Mouse (Mus musculus): Measurements from ENCODE around the gene Wdr59. TPM values are rescaled to one million over a fixed set of nuclear protein-coding genes. Genes with fewer than 3 reads are reported as not detected.

Wdr59 gene
- total and polyA plus RNA-seq, 3 experiments, result 5.4 to 7.0 (median 6.9) TPM

DNA sequence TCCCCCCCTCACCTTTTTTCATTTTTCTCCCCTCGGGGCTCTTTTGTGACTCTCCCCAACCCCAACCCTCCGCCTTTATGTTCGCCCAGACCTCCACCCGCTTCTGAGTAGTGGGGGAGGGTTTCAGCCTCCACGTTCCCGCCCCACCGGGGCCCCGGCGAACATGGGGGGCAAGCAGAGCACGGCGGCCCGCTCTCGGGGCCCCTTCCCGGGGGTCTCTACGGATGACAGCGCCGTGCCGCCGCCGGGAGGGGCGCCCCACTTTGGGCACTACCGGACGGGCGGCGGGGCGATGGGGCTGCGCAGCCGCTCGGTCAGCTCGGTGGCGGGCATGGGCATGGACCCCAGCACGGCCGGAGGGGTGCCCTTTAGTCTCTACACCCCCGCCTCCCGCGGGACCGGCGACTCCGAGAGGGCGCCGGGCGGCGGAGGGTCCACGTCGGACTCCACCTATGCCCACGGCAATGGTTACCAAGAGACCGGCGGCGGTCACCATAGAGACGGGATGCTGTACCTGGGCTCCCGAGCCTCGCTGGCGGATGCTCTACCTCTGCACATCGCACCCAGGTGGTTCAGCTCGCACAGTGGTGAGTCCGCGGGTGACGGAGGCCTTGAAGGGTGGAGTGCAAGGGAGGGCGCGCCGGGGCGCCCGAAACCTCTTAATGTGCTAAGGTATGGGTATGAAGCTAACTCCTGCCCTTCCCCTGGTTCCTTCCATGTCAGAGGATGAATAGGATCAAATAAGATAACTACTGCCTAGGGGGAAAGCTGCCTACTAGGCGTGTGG lies 15.3 kb upstream of the Wdr59 start:
- peaks cover 34% of the 10 kb centered on the region for H3K36me3 ChIP-seq (ENCODE audit: control insufficient read depth, insufficient read depth, low read length)
- no peaks in the 10 kb centered on the region for H3K27me3 ChIP-seq (ENCODE audit: control insufficient read depth, insufficient read depth, low read length)
- peak overlapping the region; percentile 99 for H3K9ac ChIP-seq (ENCODE audit: low read depth, low read length)
- TF ChIP-seq CTCF (IDR thresholded peaks at IDR 0.05) (no peak), EP300 (IDR thresholded peaks at IDR 0.05; ENCODE audit: insufficient read depth, low read depth, low read length) (no peak), POLR2A (IDR thresholded peaks at IDR 0.05; ENCODE audit: insufficient read depth, low read depth, low read length) (no peak)
- peaks cover 7% of the 10 kb centered on the region; the same call in 1 of the 2 replicates for H3K79me2 ChIP-seq (replicated peaks; ENCODE audit: control insufficient read depth, insufficient read depth, low read length)
- H3K27ac ChIP-seq, result peak overlapping the region; percentile 89
- peak overlapping the region; percentile 89 for H3K4me3 ChIP-seq
- intact Hi-C loops (cut with DNase I), result loop anchor here (1.0 to 5.0 kb wide), 5 partner anchors 14 to 106 kb away; partner anchors contain the start of gene Zfp1
- DNase-seq, result peak; percentile 61 to 68
- H3K4me1 ChIP-seq (ENCODE audit: control insufficient read depth, insufficient read depth, low read length), result peaks cover 10% of the 10 kb centered on the region
- under 1% methylated on average over 64 of the region's 64 CpGs for WGBS

- peaks cover 5% of the 10 kb centered on the region; the same call in 1 of the 2 replicates for H3K79me2 ChIP-seq (replicated peaks; ENCODE audit: control insufficient read depth, insufficient read depth, low read length)
- H3K27me3 ChIP-seq (ENCODE audit: control insufficient read depth, insufficient read depth, low read length), result no peaks in the 10 kb centered on the region
- peak within 1 kb of the TSS; percentile 99 for H3K9ac ChIP-seq (ENCODE audit: low read depth, low read length)
- WGBS, result under 1% methylated on average over 78 of the region's 100 CpGs
- peaks cover 27% of the 10 kb centered on the region for H3K36me3 ChIP-seq (ENCODE audit: control insufficient read depth, insufficient read depth, low read length)
- peaks cover 10% of the 10 kb centered on the region for H3K4me1 ChIP-seq (ENCODE audit: control insufficient read depth, insufficient read depth, low read length)
- intact Hi-C loops (cut with DNase I), result loop anchor here (1.0 to 5.0 kb wide), 5 partner anchors 14 to 107 kb away; partner anchors contain the start of gene Zfp1
- peak within 1 kb of the TSS; percentile 89 for H3K4me3 ChIP-seq
- H3K27ac ChIP-seq, result peak within 1 kb of the TSS; percentile 89
- TF ChIP-seq POLR2A (IDR thresholded peaks at IDR 0.05; ENCODE audit: insufficient read depth, low read depth, low read length) (peak; percentile 35; the same call in 1 of the 2 replicates), EP300 (IDR thresholded peaks at IDR 0.05; ENCODE audit: insufficient read depth, low read depth, low read length) (0 out of 2 replicates have a peak, but pooled peaks have one; percentile 35), CTCF (IDR thresholded peaks at IDR 0.05) (peak; percentile 69)
- peak; percentile 89 for DNase-seq
Observed at GRCm38 (mm10) chr8:111536031-111536977, 14.4 kb upstream of the Wdr59 start, which contains the start of gene Znrf1. TSS of gene Znrf1 (plus strand) at chr8:111536097.

DNA sequence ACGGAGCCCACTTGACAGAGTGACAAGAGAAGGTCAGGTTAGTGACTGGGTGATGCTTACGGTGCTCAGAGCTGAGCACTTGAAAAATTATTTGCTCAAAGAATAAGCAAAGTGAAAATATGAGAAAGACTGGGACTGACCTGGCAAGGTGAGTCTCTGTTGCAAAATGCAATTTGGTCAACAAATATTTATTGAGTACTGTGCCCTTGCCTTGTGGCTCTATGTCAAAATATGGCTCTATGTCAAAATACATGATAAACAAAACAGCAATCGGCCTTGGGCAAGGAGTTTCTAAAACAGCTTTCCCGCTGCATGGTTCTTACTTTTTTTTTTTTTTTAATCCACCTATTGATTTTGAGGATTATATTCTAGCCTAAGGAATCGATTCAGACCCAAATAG lies 13.6 kb upstream of the Wdr59 start:
- no peak for DNase-seq
- Histone ChIP-seq H3K36me3 (ENCODE audit: control insufficient read depth, insufficient read depth, low read length) (peaks cover 20% of the 10 kb centered on the region), H3K79me2 (replicated peaks; ENCODE audit: control insufficient read depth, insufficient read depth, low read length) (peaks cover 5% of the 10 kb centered on the region; the same call in 1 of the 2 replicates), H3K27ac (peak overlapping the region; percentile 5; the same call in 1 of the 2 replicates), H3K4me3 (no peak overlapping the region), H3K27me3 (ENCODE audit: control insufficient read depth, insufficient read depth, low read length) (no peaks in the 10 kb centered on the region), H3K4me1 (ENCODE audit: control insufficient read depth, insufficient read depth, low read length) (peaks cover 8% of the 10 kb centered on the region), H3K9ac (ENCODE audit: low read depth, low read length) (no peak overlapping the region)
- WGBS, result 34% methylated on average over 5 of the region's 5 CpGs
- TF ChIP-seq POLR2A (IDR thresholded peaks at IDR 0.05; ENCODE audit: insufficient read depth, low read depth, low read length), result no peak
- intact Hi-C loops (cut with DNase I), result loop anchor here (1.0 to 5.0 kb wide), 2 partner anchors 43 to 127 kb away; no protein-coding TSS in a partner anchor

DNA sequence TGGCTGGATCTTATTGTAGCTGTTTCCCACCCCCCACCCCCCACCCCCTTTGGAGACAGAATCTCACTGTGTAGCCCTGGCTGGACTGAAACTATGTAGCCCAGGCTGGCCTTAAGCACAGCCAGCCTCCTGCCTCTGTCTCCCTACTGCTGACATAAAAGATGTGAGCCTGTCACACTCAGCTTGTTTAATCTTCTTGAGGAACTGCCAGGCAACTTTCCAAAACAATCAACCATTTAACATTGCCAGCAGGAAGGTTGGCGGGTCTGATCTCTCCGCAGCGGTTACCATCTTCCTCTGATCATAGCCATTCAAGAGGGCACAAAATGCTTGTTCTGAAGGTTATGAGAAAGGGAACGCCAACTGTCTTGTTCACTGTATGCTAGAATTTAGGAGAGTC lies 11.6 kb upstream of the Wdr59 start:
- intact Hi-C loops (cut with DNase I), result no loop called here
- H3K9ac ChIP-seq (ENCODE audit: low read depth, low read length), result no peak overlapping the region
- DNase-seq, result no peak
- no peak overlapping the region for H3K27ac ChIP-seq
- H3K4me1 ChIP-seq (ENCODE audit: control insufficient read depth, insufficient read depth, low read length), result no peaks in the 10 kb centered on the region
- H3K27me3 ChIP-seq (ENCODE audit: control insufficient read depth, insufficient read depth, low read length), result no peaks in the 10 kb centered on the region
- no peak overlapping the region for H3K4me3 ChIP-seq
- WGBS, result 68% methylated on average over 4 of the region's 4 CpGs
- no peak for TF ChIP-seq POLR2A (IDR thresholded peaks at IDR 0.05; ENCODE audit: insufficient read depth, low read depth, low read length)
- TF ChIP-seq CTCF (IDR thresholded peaks at IDR 0.05), result no peak
- TF ChIP-seq EP300 (IDR thresholded peaks at IDR 0.05; ENCODE audit: insufficient read depth, low read depth, low read length), result no peak
- peaks cover 5% of the 10 kb centered on the region; the same call in 1 of the 2 replicates for H3K79me2 ChIP-seq (replicated peaks; ENCODE audit: control insufficient read depth, insufficient read depth, low read length)
- peaks cover 2% of the 10 kb centered on the region for H3K36me3 ChIP-seq (ENCODE audit: control insufficient read depth, insufficient read depth, low read length)

DNA sequence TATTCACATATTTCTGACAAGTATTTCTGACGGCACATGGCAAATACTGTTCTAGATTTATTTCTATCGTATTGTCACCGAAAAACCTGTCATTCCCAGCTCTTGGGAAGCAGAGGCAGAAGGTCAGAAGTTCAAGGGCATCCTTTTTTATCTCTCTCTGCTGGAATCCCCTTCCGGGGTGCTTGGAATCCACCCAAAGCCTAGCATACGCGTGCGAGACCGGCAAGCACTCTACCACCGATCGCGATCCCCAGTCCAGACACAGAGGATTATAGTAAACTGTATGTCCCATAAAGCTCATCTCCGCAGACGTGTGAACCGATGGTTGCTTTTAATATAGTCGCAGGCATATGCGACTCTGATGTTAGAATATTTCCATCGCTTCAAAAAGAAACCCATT lies 9.7 kb upstream of the Wdr59 start:
- WGBS, result 73% methylated on average over 17 of the region's 17 CpGs
- no peaks in the 10 kb centered on the region for H3K36me3 ChIP-seq (ENCODE audit: control insufficient read depth, insufficient read depth, low read length)
- no peaks in the 10 kb centered on the region for H3K79me2 ChIP-seq (replicated peaks; ENCODE audit: control insufficient read depth, insufficient read depth, low read length)
- H3K4me3 ChIP-seq, result no peak overlapping the region
- H3K9ac ChIP-seq (ENCODE audit: low read depth, low read length), result no peak overlapping the region
- H3K27me3 ChIP-seq (ENCODE audit: control insufficient read depth, insufficient read depth, low read length), result no peaks in the 10 kb centered on the region
- H3K4me1 ChIP-seq (ENCODE audit: control insufficient read depth, insufficient read depth, low read length), result no peaks in the 10 kb centered on the region
- DNase-seq, result no peak
- no peak overlapping the region for H3K27ac ChIP-seq
- intact Hi-C loops (cut with DNase I), result no loop called here
- TF ChIP-seq EP300 (IDR thresholded peaks at IDR 0.05; ENCODE audit: insufficient read depth, low read depth, low read length) (no peak), CTCF (IDR thresholded peaks at IDR 0.05) (no peak), POLR2A (IDR thresholded peaks at IDR 0.05; ENCODE audit: insufficient read depth, low read depth, low read length) (no peak)
